Mouse (Mus musculus): Measurements from ENCODE around the gene Rassf5.
"Not testable (repeated sequence)": the region's sequence is repeated elsewhere in the genome, so short reads cannot be mapped to it uniquely, and the experiment has no call there.

Rassf5 gene

DNA sequence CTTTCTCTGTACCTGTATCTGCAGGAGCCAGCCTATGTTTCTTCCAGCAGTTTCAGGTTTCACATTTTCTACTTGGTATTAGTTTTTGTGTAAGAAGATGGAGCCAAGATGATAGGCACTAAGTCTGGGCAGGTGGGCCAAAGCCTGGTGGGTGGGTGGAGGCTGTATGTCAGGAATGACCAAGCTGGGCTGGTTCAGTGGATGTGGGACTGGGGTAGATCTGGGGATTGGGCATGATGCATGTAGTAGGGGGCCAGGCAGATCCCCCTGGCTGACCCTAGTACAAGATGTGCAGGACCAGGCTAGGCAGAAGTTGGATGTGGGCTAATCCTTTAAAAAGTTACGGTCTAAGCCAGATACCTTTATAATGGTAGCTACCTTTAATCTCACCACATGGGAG lies 69.9 kb downstream of the Rassf5 start:
- no peak for DNase-seq

DNA sequence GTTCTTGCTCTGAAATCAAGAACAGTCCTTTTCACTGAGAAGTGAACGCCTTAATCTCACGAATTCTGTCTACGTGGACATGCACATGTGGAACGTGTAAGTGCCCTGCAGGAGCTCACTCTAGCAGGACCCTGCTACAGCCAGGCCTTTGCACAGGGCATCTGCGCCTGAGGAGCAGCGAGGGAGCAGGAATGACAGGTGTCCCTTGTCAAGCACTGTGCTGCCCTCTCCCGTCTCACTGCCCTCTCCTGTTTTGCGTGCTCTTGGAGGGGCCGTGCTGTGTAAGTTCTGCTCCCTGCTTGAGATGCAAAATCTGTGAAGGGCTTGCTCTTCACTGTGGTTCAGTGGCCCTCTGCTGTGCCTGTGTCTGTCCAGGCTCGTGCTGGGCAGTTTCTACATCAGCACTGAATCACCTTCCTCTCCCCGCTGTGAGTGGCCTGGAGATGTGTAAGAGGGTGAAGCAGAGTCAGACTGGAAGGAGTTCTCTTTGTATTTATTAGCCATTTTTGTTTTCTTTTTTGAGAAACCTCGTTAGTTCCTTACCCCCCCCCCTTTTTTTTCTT lies 70.7 kb downstream of the Rassf5 start:
- DNase-seq, result no peak

DNA sequence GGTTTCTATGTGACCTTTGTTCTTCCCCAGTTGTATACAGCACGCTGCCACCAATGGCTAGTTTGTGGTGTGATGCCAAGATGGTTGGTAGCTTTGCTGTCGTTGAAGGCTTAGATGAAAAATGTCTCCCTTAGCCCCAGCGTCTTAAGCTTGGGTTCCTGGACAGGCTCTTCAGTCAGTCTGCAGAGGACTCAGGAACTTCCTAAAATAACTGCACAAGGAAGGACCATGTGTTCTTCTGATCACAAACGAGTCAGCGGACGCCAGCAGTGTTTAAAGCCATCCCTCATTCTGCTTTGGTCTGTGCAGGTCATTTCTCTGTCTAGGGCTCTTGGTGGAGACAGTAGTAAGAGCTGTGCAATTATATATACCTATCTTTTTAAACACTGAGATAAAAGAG lies 71.2 kb downstream of the Rassf5 start:
- DNase-seq, result no peak

DNA sequence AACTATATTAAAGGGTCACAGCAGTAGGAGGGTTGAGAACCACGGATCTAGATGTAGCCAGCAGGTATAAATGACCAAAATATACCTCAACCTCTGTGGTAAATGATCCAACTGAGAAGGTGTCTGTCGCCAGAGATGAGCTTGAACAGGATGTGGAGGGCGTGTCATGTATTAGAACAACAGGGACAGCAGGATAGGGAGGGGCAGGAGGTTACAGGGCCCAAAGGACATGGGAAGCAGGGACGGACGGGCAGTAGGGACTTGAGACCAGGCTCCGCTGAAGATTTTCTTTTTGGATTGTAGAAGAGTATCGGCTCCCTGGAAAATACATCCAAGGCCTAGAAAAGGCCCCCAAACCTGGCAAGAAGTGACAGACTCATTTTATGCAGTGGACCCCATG lies 72.1 kb downstream of the Rassf5 start:
- DNase-seq, result no peak

DNA sequence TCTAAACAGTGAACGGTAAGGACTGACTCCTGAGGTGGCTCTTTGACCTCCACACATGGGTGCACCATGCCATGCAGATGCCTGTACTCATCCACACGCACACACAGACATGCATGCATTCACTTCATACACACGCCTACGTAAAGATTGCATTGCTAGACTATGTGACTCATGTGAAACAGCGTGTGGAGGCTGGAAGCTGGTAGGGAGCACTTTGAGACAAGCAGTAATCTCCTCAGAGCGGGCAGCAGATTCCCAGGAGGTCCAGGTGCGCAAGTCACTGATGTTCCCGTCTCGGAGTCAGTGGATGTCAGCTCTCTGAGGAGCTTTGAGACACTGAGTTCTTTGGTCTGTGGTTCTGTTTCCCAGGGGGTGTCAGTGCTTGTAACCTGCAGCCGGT lies 77.4 kb downstream of the Rassf5 start:
- DNase-seq, result peak; percentile 61

DNA sequence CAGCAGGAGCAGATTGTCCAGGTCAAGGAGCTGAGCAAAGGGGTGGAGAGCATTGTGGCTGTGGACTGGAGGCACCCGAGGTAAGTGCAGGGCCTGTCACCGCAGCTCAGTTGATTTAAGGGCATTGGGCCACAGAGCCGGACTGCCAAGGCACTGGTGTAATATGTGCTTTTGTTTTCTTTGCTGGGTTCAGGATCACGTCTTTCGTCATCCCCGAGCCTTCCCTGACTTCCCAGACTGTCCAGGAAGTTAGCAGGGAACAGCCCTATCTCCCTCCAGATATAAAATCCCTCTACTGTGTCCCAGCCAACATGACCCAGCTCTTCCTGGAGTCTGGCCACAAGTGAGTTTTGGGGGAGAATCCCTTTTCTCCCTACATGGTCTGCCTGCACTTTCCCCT lies 80.6 kb downstream of the Rassf5 start:
- no peak for DNase-seq

DNA sequence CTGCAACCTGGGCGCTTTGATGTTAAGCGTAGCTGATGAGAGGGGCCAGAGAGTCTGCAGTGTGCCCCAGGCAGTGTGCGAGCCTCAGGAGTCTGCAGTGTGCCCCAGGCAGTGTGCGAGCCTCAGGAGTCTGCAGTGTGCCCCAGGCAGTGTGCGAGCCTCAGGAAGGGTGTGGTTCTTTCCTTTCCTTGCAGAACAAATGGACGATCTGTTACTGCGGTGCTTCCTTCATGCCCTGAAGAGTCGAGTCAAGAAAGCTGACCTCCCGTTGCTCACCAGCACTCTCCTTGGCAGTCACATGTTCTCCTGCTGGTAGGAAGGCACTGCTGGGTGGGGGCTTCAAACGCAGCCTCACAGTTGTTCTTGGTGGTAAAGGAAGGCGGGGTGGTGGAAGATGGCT lies 84.0 kb downstream of the Rassf5 start:
- DNase-seq, result no peak

DNA sequence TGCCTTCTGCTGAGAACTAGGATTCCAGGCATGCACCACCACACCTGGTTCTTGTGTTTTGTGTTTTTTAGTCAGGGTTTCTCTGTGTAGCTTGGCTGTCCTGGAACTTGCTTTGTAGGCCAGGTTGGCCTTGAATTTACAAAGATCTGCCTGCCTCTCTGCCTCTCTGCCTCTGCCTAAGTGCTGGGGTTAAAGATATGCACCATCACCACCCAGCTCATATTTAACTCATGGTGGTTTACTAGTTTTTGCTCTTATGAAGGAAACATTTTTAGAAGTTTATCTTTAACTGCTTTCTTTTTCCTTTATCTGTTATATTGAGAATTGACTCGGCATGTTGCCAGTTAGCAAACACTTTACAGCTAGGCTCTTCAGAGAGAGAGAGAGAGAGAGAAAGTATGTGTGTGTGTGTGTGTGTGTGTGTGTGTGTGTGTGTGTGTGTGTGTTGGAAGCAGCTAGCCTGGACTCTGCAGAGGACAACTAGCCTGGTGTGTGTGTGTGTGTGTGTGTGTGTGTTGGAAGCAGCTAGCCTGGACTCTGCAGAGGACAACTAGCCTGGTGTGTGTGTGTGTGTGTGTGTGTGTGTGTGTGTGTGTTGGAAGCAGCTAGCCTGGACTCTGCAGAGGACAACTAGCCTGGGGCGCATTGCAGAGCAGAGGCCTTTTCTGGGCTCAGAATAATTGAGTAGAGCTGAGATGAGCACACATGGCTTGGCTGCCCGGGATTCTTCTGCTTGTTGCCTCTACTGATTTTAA lies 85.3 kb downstream of the Rassf5 start:
- DNase-seq, result not testable (repeated sequence)

DNA sequence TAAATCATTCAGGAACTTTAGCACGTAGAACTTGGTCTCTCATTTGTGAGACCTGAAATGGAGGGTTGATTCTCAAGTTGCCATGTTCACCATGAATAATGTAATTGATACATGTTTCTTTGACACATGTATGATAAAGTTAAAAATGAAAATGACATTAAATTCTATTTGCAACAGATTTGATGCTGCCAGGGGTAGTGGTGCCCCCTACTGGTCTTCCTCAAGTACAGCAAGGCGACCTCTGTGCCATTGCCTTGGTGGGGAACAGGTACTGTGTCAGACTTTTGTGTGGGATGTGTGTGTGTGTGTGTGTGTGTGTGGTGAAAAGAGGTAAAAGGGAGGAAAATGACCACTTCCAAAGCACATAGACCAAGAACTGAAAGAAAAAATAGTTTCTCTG lies 89.6 kb downstream of the Rassf5 start:
- DNase-seq, result no peak

DNA sequence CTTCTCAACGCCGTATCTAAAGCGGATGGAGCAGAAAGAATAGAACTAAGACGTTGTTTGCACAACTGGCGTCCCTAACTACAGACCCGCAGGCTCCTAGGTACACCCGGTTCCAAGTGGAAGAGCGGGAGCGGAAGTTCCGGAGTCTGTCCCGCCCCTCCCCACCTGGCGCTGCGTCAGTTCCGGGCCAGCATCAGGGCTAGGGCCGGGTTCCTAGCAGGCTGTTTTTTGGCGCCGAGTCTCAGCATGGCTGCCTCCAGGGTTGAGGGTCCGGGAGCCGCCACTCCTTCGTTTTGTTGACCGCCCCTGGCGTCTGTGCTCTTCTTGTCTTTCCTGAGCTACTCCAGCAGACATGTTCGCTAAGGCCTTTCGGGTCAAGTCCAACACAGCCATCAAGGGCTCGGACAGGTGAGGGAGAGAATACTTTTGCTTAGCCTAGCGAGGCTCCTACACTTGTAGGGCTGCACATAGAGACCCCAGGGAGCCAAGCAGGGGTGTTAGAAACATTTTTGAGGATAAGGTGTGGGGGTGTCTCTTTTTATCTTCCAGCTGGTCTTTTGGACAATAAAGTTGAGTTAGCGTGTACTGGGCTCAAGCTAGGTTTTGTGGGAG lies 91.9 kb downstream of the Rassf5 start, which contains the start of gene Eif2d:
TSS of gene Eif2d (plus strand) at position 164 of the 612 bp plus-strand sequence.
- peak; percentile 91 for DNase-seq

DNA sequence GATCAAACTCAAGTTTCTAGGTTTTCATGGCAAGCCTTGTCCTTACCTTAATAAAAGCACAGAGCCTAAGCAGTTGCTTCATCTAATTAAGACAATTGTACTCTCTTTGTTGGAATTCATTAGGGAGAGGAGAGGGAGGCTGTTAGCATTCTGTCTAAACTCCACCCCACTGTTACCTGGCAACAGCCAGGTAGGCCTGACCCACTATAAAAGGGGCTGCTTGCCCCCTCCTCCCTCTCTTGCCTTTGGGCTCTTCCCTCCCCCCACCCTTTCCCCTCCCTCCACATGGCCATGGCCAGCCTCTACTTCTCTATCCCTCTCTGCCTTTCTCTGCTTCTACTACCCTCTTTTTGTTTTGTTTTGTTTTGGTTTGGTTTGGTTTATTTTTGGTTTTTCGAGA lies 95.6 kb downstream of the Rassf5 start:
- no peak for DNase-seq

DNA sequence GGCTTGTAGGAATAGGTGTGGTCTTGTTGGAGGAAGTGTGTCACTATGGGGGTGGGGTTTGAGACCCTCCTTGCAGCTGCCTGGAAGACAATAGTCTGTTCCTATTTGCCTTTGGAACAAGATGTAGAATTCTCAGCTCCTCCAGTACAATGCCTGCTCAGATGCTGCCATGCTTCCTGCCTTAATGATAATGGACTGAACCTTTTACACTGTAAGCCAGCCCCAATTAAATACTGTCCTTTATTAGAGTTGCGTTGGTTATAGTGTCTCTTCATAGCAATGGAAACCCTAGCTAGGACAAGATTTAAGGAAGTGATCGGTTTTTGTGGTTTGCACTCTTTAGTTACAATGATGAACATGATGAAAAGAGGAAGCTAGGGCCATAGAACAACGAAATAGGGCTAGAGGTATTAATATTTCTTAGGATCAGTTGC lies 98.9 kb downstream of the Rassf5 start:
- DNase-seq, result no peak

DNA sequence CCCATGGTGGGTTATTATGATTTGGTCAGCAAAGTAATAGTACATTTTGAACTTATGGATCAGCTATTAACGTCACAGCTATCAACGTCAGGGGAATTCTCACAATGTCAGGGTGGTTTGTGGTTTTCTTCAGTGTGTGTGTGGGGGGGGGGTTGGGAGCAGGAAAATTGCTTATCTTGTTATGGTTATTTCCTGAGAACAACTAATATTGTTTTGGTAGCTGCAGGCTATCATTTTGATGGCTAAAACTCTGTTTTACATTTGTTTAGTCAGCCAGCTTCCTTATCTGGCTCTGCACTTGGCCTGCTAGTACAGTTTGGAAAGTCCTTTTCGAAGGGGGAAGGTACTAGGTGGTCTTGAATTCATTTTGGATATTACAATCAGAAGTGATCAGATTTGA lies 99.8 kb downstream of the Rassf5 start:
- not testable (repeated sequence) for DNase-seq

DNA sequence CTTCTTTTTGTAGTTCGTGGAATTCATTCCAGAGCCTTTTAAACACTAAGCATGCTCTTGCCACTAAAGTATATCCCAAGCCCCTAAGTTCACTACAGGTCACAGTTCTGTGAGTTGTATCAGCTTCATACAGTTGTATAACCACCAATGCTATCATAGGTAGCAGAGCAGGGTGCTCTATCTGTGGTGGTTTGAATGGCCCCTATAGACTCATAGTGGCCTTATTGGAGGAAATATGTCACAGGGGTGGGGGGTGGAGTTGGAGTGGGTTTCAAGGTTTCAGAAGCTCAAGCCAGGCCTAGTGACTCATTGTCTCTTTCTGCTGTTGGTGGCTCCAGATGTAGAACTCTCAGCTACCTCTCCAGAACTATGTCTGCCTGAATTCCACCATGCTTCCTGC lies 102.6 kb downstream of the Rassf5 start:
- no peak for DNase-seq

DNA sequence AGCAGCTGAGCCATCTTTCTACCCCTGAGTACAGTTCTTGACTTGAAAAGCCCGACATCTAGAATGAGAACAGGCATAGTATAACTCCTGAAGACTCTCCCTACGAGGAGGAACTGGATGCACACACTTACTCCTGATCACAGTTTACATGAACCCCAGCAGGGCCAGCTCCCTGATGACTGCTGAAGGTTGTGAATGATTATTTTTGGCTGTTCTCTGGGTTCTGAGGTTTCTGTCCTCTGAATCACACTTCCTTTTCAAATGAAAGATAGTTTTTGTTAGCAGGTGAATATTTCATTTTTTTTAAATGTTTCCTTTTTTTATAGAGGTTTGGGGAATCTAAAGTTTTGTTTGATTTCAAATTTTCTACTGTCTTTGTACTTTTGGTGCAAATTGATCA lies 103.6 kb downstream of the Rassf5 start:
- DNase-seq, result no peak

DNA sequence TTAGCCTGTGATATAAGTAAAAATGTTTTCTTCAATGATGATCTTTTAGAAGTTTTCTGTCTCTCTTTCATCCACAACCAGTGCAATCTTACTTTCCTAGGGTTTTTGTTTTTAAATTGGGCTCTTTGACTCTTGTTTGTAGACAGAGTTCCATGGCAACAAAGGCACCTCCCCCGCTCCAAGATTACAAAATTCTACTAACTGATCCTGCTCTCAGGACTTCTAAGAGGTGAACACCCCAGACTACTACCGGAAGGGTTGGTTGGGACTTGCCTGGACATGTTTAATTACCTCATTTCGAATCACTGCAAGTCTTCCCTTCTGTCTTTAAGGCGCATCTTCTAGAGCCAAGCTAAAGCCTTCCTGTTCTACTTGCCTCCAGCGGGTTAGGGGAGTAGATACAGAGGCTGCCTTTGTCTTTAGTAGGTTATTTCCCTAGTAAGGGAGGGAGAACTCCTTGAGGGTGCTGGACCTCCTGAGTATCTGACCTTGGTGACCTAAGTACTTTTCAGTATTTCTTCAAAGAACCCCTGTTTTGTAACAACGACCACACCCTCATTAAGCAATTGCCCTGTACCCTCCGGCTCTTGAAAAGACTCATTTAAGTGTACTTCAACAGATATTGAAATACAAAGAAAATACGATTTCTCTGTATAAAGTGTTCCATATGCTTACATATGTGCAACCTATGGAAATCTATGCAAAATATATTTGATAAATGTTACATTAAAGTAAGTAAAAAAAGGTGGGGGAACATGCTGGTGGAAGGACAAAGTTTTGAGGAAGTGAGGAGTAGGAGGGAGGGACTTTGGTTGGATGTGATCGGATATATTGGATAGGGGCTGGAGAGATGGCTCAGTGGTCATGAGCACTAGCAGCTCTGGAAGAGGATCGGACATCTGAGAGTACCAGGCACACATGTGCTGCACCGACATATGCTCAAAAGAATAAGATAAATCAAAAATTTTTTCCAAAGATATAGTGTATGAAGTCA lies 105.7 kb downstream of the Rassf5 start:
- no peak for DNase-seq

DNA sequence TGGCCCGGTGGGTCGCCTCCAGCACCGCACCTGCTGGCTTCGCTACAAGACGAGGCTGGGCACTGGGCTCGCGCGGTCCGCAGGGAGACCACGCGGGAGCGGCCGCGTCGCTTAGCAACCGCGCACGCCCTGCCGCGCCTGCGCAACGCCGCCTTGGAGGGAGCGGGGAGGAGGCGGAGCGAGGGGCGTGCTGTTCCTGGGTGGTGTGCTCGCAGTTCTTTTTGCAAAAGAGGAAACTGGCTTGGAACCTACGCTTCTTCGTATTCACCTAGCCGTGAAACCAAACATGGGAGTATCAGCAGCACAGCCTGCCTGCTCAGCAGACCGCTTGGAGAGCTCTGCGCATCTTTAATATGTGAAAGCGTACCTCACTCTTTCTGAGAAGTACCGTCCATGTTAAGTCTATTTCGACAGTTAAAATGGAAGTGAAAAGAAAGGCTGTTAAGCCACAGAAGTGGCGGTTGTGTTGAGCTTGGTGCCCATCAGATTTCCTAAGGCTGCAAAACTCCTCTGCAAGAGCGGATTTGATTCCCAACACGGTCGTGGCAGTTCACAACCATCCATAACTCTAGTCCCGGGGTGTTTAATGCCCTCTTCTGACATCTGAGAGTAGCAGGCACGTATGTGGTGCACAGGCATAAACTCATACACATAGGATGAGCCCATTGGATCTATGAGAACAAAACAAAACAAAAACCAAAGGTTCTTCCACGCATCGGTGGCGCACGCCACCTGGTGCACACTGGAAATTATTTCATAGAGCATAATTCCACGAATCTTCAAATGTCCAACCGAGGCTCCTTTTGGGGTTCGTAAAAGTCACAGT lies 106.7 kb downstream of the Rassf5 start, which contains the start of gene Dyrk3:
TSS of gene Dyrk3 (minus strand) at position 150 of the 826 bp plus-strand sequence.
- peak; percentile 95 for DNase-seq

DNA sequence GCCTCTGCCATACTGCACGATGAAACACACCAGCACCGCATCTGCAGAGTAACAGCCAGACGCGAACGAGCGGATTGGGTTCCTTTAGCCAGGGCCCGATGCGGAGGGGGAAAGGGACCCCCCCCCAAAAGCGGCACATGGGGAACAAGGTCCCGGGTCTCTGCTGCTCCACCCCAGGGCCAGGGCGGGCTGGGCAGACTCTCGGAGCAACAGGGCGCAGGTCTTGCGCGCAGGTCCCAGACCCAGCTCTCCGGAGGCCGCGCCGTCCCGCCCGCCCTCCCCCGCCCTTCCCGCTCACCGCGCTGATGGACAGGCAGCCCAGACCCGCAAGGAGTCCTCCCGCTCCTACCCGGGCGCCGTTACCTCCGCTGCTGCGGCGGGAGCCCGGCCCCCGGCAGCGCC lies 107.3 kb downstream of the Rassf5 start:
- no peak for DNase-seq

DNA sequence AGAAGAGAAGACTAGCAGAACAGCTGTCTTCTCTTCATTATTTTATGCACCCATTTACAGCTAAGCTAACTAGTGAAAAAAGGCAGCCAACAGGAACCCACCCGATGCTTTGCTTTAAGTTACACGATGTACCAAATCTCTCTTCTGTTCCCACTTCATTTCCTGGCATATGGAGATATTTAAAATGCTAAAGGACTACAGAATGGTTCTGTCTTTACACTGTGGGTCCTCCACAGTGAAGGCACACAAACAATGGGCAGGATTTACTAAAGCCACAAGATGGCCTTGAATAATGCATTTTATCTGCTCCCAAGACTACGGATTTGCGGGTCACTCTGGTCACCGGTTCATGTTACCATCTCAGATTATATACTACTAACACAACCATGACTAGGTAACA lies 107.9 kb downstream of the Rassf5 start:
- no peak for DNase-seq

DNA sequence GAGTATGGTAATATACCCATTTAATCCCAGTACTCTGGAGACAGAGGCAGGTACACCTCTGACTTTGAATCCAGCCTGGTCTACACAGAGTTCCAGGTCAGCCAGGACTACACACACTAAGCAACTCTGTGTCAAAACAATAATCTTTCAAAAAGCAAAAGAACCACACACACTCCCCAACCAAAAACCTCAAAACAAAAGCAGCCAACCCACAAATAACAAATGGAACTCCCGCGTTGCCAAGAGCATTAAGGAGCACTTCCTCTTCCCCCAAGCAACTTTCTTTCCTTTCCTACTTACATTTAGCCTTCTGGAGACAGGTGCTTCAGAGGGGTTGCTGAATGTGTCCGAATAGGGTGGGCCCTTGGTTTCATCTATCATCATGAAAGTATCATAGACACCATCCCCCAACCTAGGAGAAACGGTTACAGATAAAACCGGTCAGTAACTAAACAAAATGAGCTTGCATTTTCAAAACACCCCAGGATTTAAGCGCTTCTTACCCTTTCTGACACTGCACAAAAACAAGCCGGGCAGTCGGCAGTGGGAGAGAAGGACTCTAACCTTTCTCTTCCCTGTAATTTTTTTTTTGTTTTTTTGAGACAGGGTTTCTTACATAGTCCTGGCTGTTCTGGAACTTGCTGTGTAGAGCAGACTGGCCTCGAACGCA lies 109.0 kb downstream of the Rassf5 start:
- DNase-seq, result no peak

DNA sequence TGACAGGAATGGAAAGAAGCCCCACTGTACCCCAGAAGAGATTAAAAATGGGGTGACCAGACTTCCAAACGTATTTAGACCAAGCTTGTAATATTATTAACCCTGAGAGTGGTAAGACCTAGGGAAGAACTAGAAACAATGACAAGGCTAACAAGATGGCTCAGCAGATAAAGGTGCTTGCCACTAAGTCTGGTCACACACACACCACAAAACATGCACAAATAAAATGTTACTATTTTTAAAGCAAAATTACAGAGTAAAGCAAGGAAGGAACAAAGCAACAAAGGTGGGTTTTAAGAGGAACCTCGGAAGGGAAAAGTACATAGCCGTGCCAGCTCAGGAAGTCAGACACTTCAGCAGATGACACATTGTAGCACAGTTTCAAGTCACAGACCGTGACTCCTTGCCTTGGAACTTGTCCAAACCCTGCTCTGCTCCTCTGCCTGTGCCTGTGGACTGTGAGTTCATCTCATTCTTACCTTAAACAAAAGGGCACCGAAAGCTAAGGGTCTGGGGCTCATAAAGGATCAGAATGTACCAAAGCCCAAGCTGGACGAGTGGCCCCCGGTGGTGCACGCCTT lies 110.0 kb downstream of the Rassf5 start:
- DNase-seq, result peak; percentile 31
